Mouse (Mus musculus) MEL (cell line): ENCODE data around the gene Smim24. TPM values are rescaled to one million over a fixed set of nuclear protein-coding genes. Genes with fewer than 3 reads are reported as not detected.

Experiments used
- DNase-seq: peaks from one replicate; pipeline ENCODE4 v3.0.0; 2011; ENCODE audit warnings: low read depth, low spot score
- H3K27ac ChIP-seq: 2 replicates; pipeline ENCODE4 v1.5.1; 2012; ENCODE audit warnings: low read depth, mild to moderate bottlenecking, control low read depth, low read length, moderate library complexity; ENCODE audit not compliant: control insufficient read depth
- H3K27me3 ChIP-seq, 2 experiments: fragments of 150-350 bp in 1 of 2; sonication (generic) in 1 of 2; 2 replicates each; pipeline ENCODE4 v1.6.1; 2012; ENCODE audit warnings: low read length in 2 of 2, mild to moderate bottlenecking in 2 of 2, improper control_type of control experiment in 1 of 2, moderate library complexity in 1 of 2; ENCODE audit not compliant: insufficient read depth in 2 of 2, control insufficient read depth in 1 of 2
- H3K36me3 ChIP-seq, 2 experiments: 2 replicates each; pipeline ENCODE4 v1.6.1; 2012 to 2014; ENCODE audit warnings: low read length in 2 of 2, improper control_type of control experiment in 1 of 2, inconsistent platforms in 1 of 2, mild to moderate bottlenecking in 1 of 2; ENCODE audit not compliant: insufficient read depth in 2 of 2, control insufficient read depth in 1 of 2
- H3K4me1 ChIP-seq, 2 experiments: fragments of 150-350 bp in 1 of 2; sonication (generic) in 1 of 2; 2 replicates each; pipeline ENCODE4 v1.6.1; 2012; ENCODE audit warnings: low read length in 2 of 2, improper control_type of control experiment in 1 of 2, mild to moderate bottlenecking in 1 of 2; ENCODE audit not compliant: insufficient read depth in 2 of 2, control insufficient read depth in 1 of 2
- H3K4me3 ChIP-seq, 2 experiments: fragments of 150-350 bp in 1 of 2; sonication (generic) in 1 of 2; 2 replicates each; pipeline ENCODE4 v1.5.1; 2012; ENCODE audit warnings: low read depth in 2 of 2, low read length in 2 of 2, mild to moderate bottlenecking in 2 of 2, moderate library complexity in 2 of 2, control low read depth in 1 of 2, improper control_type of control experiment in 1 of 2; ENCODE audit not compliant: control insufficient read depth in 1 of 2, insufficient read depth in 1 of 2
- H3K79me2 ChIP-seq: 2 replicates; pipeline ENCODE4 v1.6.1; 2012; ENCODE audit warnings: mild to moderate bottlenecking, low read length, moderate library complexity; ENCODE audit not compliant: control insufficient read depth, poor library complexity, insufficient read depth
- H3K9ac ChIP-seq: 2 replicates; pipeline ENCODE4 v1.6.1; 2012; ENCODE audit warnings: low read depth, mild to moderate bottlenecking, control low read depth, low read length, moderate library complexity; ENCODE audit not compliant: control insufficient read depth, poor library complexity, severe bottlenecking
- H3K9me3 ChIP-seq: fragments of 150-350 bp; sonication (generic); replicated peaks from 2 replicates; pipeline ENCODE4 v1.6.1; 2012; ENCODE audit warnings: mild to moderate bottlenecking, low read length, improper control_type of control experiment, moderate library complexity; ENCODE audit not compliant: insufficient read depth
- CHD2 ChIP-seq: IDR thresholded peaks from 2 replicates; pipeline ENCODE4 v1.6.1; 2011; ENCODE audit warnings: low read length, improper control_type of control experiment
- CTCF ChIP-seq, 3 experiments: IDR thresholded peaks in 2 of 3; conservative IDR thresholded peaks in 1 of 3; 2 replicates each; pipeline ENCODE4 v1.5.1; 2011 to 2012; ENCODE audit warnings: low read length in 3 of 3, low read depth in 2 of 3, mild to moderate bottlenecking in 2 of 3, improper control_type of control experiment in 1 of 3, inconsistent platforms in 1 of 3, mixed read lengths in 1 of 3, moderate library complexity in 1 of 3; ENCODE audit not compliant: control insufficient read depth in 1 of 3, insufficient read depth in 1 of 3, poor library complexity in 1 of 3, severe bottlenecking in 1 of 3
- E2F4 ChIP-seq: IDR thresholded peaks from 2 replicates; pipeline ENCODE4 v1.6.1; 2011; ENCODE audit warnings: low read depth, low read length, improper control_type of control experiment, borderline replicate concordance
- EP300 ChIP-seq, 2 experiments: IDR thresholded peaks; 2 replicates each; pipeline ENCODE4 v1.6.1; 2011; ENCODE audit warnings: improper control_type of control experiment in 2 of 2, low read length in 2 of 2, low read depth in 1 of 2, mild to moderate bottlenecking in 1 of 2
- GABPA ChIP-seq: IDR thresholded peaks from 2 replicates; pipeline ENCODE4 v1.6.1; 2012; ENCODE audit warnings: low read depth, mild to moderate bottlenecking, inconsistent platforms, low read length, improper control_type of control experiment, moderate library complexity
- GATA1 ChIP-seq: IDR thresholded peaks from 2 replicates; pipeline ENCODE4 v1.6.1; 2011; ENCODE audit warnings: low read depth, low read length, improper control_type of control experiment
- HCFC1 ChIP-seq: IDR thresholded peaks from 2 replicates; pipeline ENCODE4 v1.6.1; 2012; ENCODE audit warnings: low read depth, mild to moderate bottlenecking, inconsistent platforms, low read length, improper control_type of control experiment, moderate library complexity
- JUND ChIP-seq: IDR thresholded peaks from 2 replicates; pipeline ENCODE4 v1.6.1; 2011; ENCODE audit warnings: low read depth, mild to moderate bottlenecking, improper control_type of control experiment, low read length
- MAFK ChIP-seq: IDR thresholded peaks from 2 replicates; pipeline ENCODE4 v1.6.1; 2011; ENCODE audit warnings: low read depth, mild to moderate bottlenecking, low read length, improper control_type of control experiment, borderline replicate concordance
- MAX ChIP-seq: IDR thresholded peaks from 2 replicates; pipeline ENCODE4 v1.6.1; 2011; ENCODE audit warnings: low read length, improper control_type of control experiment
- MEF2A ChIP-seq: IDR thresholded peaks from 2 replicates; pipeline ENCODE4 v1.6.1; 2014; ENCODE audit warnings: low read depth, mild to moderate bottlenecking, inconsistent platforms, low read length, improper control_type of control experiment; ENCODE audit not compliant: poor library complexity, insufficient replicate concordance, severe bottlenecking; ENCODE audit errors: extremely low read depth
- MXI1 ChIP-seq: IDR thresholded peaks from 2 replicates; pipeline ENCODE4 v1.6.1; 2011; ENCODE audit warnings: mild to moderate bottlenecking, low read depth, low read length, improper control_type of control experiment
- MYB ChIP-seq: IDR thresholded peaks from 2 replicates; pipeline ENCODE4 v1.6.1; 2011; ENCODE audit warnings: mild to moderate bottlenecking, low read depth, low read length, improper control_type of control experiment
- MYC ChIP-seq: IDR thresholded peaks from 2 replicates; pipeline ENCODE4 v1.6.1; 2011; ENCODE audit warnings: low read depth, mild to moderate bottlenecking, low read length, improper control_type of control experiment, moderate library complexity
- NRF1 ChIP-seq: IDR thresholded peaks from 2 replicates; pipeline ENCODE4 v1.6.1; 2014; ENCODE audit warnings: low read depth, mild to moderate bottlenecking, inconsistent platforms, low read length, improper control_type of control experiment, moderate library complexity; ENCODE audit not compliant: poor library complexity, insufficient read depth, severe bottlenecking
- POLR2AphosphoS2 ChIP-seq: IDR thresholded peaks from 2 replicates; pipeline ENCODE4 v1.6.1; 2011; ENCODE audit warnings: low read length, improper control_type of control experiment
- POLR2AphosphoS5 ChIP-seq: IDR thresholded peaks from 2 replicates; pipeline ENCODE4 v1.6.1; 2012; ENCODE audit warnings: low read depth, borderline replicate concordance, mild to moderate bottlenecking, inconsistent platforms, low read length, moderate library complexity, mixed read lengths
- RCOR1 ChIP-seq: IDR thresholded peaks from 2 replicates; pipeline ENCODE4 v1.6.1; 2012; ENCODE audit warnings: low read depth, mild to moderate bottlenecking, inconsistent platforms, low read length, improper control_type of control experiment
- SIN3A ChIP-seq: IDR thresholded peaks from 2 replicates; pipeline ENCODE4 v1.6.1; 2012; ENCODE audit warnings: low read length, improper control_type of control experiment, inconsistent platforms
- SMC3 ChIP-seq: IDR thresholded peaks from 2 replicates; pipeline ENCODE4 v1.6.1; 2011; ENCODE audit warnings: low read depth, low read length, improper control_type of control experiment
- TAL1 ChIP-seq: IDR thresholded peaks from 2 replicates; pipeline ENCODE4 v1.6.1; 2012; ENCODE audit warnings: mild to moderate bottlenecking, inconsistent platforms, low read length, moderate library complexity, mixed read lengths
- TCF12 ChIP-seq: IDR thresholded peaks from 2 replicates; pipeline ENCODE4 v1.6.1; 2014; ENCODE audit warnings: low read depth, mild to moderate bottlenecking, inconsistent platforms, low read length, improper control_type of control experiment, moderate library complexity
- UBTF ChIP-seq: IDR thresholded peaks from 2 replicates; pipeline ENCODE4 v1.6.1; 2012; ENCODE audit warnings: low read depth, mild to moderate bottlenecking, inconsistent platforms, low read length, improper control_type of control experiment, moderate library complexity, borderline replicate concordance; ENCODE audit not compliant: insufficient read depth
- USF1 ChIP-seq: IDR thresholded peaks from 2 replicates; pipeline ENCODE4 v1.6.1; 2014; ENCODE audit warnings: low read depth, mild to moderate bottlenecking, inconsistent platforms, low read length, improper control_type of control experiment, moderate library complexity
- ZC3H11A ChIP-seq: IDR thresholded peaks from 2 replicates; pipeline ENCODE4 v1.6.1; 2012; ENCODE audit warnings: low read depth, mild to moderate bottlenecking, inconsistent platforms, low read length, improper control_type of control experiment
- ZKSCAN1 ChIP-seq: IDR thresholded peaks from 2 replicates; pipeline ENCODE4 v1.6.1; 2012; ENCODE audit warnings: low read depth, mild to moderate bottlenecking, inconsistent platforms, low read length, improper control_type of control experiment, moderate library complexity
- polyA plus RNA-seq, 2 experiments: library from polyadenylated mRNA; stranded (reverse) in 1 of 2; unstranded in 1 of 2; fragments of >175 nt in 1 of 2; fragments of >200 nt in 1 of 2; gene quantifications; 2 replicates each; pipeline versions ENCODE4 v1.2.1 to v1.2.4; 2012; ENCODE audit warnings: low replicate concordance in 2 of 2, low read depth in 1 of 2; ENCODE audit not compliant: insufficient read length in 2 of 2, insufficient read depth in 1 of 2, missing spikeins in 1 of 2
- total RNA-seq: library from RNA; depleted of rRNA; stranded (reverse); fragments of 300-350 nt; gene quantifications from 2 replicates; pipeline ENCODE4 v1.2.3, GENCODE M21; 2012

Gene Smim24
- total and polyA plus RNA-seq, 3 experiments: 6.7 to 29.5 TPM; not detected in 1

DNA sequence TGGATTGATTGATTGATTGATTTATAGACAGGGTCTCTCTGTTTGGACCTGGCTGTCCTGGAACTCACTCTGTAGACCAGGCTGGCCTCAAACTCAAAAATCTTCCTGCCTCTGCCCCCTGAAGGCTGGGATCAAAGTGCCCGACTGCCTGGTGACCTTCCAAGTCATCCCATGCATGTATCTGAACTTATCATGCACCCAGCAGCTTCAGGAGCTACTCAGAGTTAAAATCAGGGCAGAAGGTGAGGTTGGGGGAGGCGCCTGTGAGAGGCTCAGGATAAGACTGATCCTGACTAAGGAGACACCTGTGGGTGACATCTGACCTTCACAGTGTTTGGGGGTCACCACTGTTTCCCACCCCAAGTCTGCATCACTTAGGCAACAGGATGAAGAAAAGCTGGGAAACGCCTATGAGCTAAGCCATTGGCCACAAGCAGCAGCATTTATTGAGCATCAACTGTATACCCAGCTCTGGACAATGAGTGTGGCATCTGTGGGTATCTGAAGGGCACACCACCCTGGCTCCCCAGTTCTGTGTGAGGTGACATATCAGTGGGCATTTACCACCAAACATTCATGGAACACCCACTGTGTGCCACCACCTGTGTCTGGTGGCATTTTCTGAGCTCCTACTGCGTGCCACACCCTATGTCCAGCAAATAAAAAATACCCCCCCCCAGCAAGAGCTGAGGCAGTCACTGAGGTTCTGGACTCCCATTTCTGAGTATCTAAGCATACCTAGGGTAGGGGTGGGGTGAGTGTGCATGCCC, 30.8 kb downstream of the Smim24 start:
- H3K27me3 ChIP-seq: no peaks in the 10 kb centered on the region
- DNase-seq: no peak

DNA sequence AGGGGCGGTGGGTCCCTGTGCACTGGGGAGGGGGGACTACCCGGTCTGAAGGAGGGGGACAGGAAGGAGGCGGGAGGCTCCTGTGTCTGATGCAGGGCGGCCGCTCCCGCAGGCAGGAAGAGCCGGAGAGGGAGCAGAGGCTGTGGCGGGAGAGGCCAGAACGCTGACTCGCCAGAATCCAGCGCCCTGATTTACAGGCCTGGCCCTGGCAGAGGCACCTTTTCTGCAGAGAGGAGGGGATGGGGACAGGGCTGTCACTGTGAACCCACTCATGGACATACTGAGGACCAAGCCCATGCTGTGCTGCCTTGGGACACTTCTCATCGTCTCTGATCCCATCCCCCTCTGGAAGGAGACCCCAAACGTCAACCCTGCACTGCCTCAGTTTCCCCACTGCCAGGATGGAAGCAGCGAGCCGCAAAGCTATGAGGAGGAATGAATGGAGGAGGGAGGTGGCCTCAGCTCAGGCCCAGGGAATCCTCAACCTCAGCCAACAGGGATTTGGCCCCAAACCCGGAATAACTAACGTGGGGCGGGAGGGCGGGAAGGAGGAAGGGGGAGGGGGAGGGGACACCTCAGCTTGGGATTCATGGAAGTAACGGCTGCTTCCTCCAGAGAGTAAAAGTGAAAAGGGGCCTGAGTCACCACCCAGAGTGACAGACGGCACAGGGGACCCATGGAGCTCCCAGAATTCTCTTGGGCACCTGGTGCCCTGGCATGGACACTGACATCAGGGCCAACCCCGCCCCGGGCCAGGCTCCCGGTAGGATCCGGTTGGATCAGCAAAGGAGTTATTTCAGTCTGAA, 31.6 kb downstream of the Smim24 start:
- Histone ChIP-seq H3K4me3 (no peak overlapping the region), H3K27me3 (no peaks in the 10 kb centered on the region)

More for the DNA sequence above, 30.8 kb downstream of the Smim24 start:
- no peak overlapping the region for H3K4me3 ChIP-seq
- peaks cover 0 to 5% of the 10 kb centered on the region in 2 experiments; a peak in 1 of 4 replicates for H3K4me1 ChIP-seq
- no peak overlapping the region for H3K27ac ChIP-seq
- TF ChIP-seq GABPA: no peak
- 0 out of 2 replicates have a peak, but pooled peaks have one; percentile 55 for TF ChIP-seq ZKSCAN1
- no peak for TF ChIP-seq USF1
- no peaks in the 10 kb centered on the region; a peak in 1 of 4 replicates for H3K36me3 ChIP-seq
- H3K79me2 ChIP-seq: peaks cover 7% of the 10 kb centered on the region
- no peaks in the 10 kb centered on the region for H3K9me3 ChIP-seq
- H3K9ac ChIP-seq: no peak overlapping the region

DNA sequence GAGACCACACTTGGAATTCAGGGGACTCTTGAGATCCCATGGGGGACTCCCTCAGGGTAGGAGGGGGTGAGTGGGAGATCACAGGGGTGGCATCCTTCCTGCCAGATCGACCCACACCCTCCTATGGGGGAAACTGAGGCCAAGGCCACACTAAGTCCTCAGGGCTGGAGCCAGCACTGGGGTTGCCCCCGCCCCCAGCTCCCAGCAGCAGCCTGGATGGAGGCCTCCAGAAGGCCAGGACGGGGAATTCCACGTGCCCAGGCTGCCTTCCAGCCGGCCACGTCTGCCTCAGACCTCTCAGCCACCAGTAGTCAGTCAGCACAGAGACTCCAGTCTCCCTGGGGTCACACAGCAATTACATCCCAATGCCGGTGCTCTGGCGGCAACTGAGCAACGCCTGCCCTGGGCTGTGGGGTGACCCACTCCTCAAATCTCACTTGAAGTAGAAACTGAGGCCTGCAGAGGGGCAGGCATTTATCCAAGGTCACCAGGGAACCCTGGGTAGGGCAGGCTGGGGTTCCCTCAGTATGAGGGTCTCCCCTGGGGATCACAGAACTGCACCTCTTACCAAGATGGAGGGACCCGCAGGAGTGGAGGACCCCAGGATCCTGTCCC, 32.5 kb downstream of the Smim24 start:
- Histone ChIP-seq H3K27ac (no peak overlapping the region), H3K4me3 (no peak overlapping the region), H3K4me1 (peaks cover 0 to 9% of the 10 kb centered on the region in 2 experiments; a peak in 2 of 4 replicates), H3K79me2 (peaks cover 7% of the 10 kb centered on the region), H3K36me3 (peaks cover 0 to 3% of the 10 kb centered on the region in 2 experiments; a peak in 1 of 4 replicates), H3K9ac (no peak overlapping the region; the same call in 1 of the 2 replicates), H3K9me3 (no peaks in the 10 kb centered on the region), H3K27me3 (no peaks in the 10 kb centered on the region)
- TF ChIP-seq ZC3H11A (no peak), GATA1 (no peak), CTCF (IDR thresholded peaks at IDR 0.05 in 2 of 3, conservative IDR thresholded peaks at IDR 0.05 in 1 of 3; ENCODE audit: control insufficient read depth in 1 of 3, insufficient read depth in 1 of 3, low read depth in 2 of 3, low read length in 3 of 3, poor library complexity in 1 of 3, severe bottlenecking in 1 of 3) (no peak), NRF1 (no peak), SIN3A (no peak), HCFC1 (no peak), RCOR1 (no peak), MAX (no peak), EP300 (IDR thresholded peaks at IDR 0.05; ENCODE audit: low read depth in 1 of 2, low read length in 2 of 2) (no peak), TAL1 (no peak), MAFK (no peak), POLR2AphosphoS2 (no peak)
- no peak for DNase-seq

More for the DNA sequence above, 31.6 kb downstream of the Smim24 start:
- Histone ChIP-seq H3K36me3 (peaks cover 0 to 3% of the 10 kb centered on the region in 2 experiments; a peak in 1 of 4 replicates), H3K9me3 (no peaks in the 10 kb centered on the region), H3K9ac (no peak overlapping the region), H3K4me1 (peaks cover 0 to 9% of the 10 kb centered on the region in 2 experiments; a peak in 2 of 4 replicates), H3K27ac (no peak overlapping the region), H3K79me2 (peaks cover 7% of the 10 kb centered on the region)
- DNase-seq: no peak
- TF ChIP-seq EP300 (IDR thresholded peaks at IDR 0.05; ENCODE audit: low read depth in 1 of 2, low read length in 2 of 2): no peak
- no peak for TF ChIP-seq SMC3
- TF ChIP-seq GATA1: no peak
- no peak for TF ChIP-seq JUND
- no peak for TF ChIP-seq MAFK
- TF ChIP-seq CHD2: no peak
- TF ChIP-seq E2F4: no peak
- no peak for TF ChIP-seq UBTF
- TF ChIP-seq TCF12: no peak
- TF ChIP-seq MYC: no peak
- no peak for TF ChIP-seq MYB
- TF ChIP-seq POLR2AphosphoS5: no peak
- no peak for TF ChIP-seq MEF2A
- TF ChIP-seq MXI1: no peak
